Mouse (Mus musculus): ENCODE measurements around the gene Olfr1123. TPM values are rescaled to one million over a fixed set of nuclear protein-coding genes. Genes with fewer than 3 reads are reported as not detected.
"Not testable (repeated sequence)": the region's sequence is repeated elsewhere in the genome, so short reads cannot be mapped to it uniquely, and the experiment has no call there.

Gene Olfr1123
- polyA plus RNA-seq (2015; fragmentation: Nextera tagmentation; extraction: Ambion mirVana), result not detected in 2 replicates

- no peaks in the 10 kb centered on the region for H3K4me1 ChIP-seq (replicated peaks)
- no peak within 1 kb of the TSS for H3K4me2 ChIP-seq (replicated peaks)
- no peaks in the 10 kb centered on the region for H3K36me3 ChIP-seq
- WGBS, result 74% methylated on average over 1 of the region's 1 CpGs
- ATAC-seq, result no peak
- no peaks in the 10 kb centered on the region for H3K27me3 ChIP-seq (replicated peaks)
- H3K9ac ChIP-seq, result no peak within 1 kb of the TSS
- no peaks in the 10 kb centered on the region for H3K9me3 ChIP-seq
- H3K27ac ChIP-seq, result no peak within 1 kb of the TSS
- H3K4me3 ChIP-seq (replicated peaks), result no peak within 1 kb of the TSS
Measured at GRCm38 (mm10) chr2:87416335-87416734, at the start of gene Olfr1123. TSS of gene Olfr1123 (plus strand) at chr2:87416635.

GRCm38 (mm10) chr2:87369595-87369994, 46.8 kb upstream of the Olfr1123 start, which contains the start of gene Olfr1121:
TSS of gene Olfr1121 (plus strand) at chr2:87369895.
- no peak within 1 kb of the TSS for H3K27ac ChIP-seq
- no peaks in the 10 kb centered on the region for H3K9me3 ChIP-seq
- ATAC-seq, result no peak
- no peak within 1 kb of the TSS for H3K4me3 ChIP-seq (replicated peaks)
- no peak within 1 kb of the TSS for H3K4me2 ChIP-seq (replicated peaks)
- H3K36me3 ChIP-seq, result no peaks in the 10 kb centered on the region
- 39% methylated on average over 1 of the region's 1 CpGs for WGBS
- H3K9ac ChIP-seq, result no peak within 1 kb of the TSS
- H3K27me3 ChIP-seq (replicated peaks), result no peaks in the 10 kb centered on the region
- no peaks in the 10 kb centered on the region for H3K4me1 ChIP-seq (replicated peaks)

GRCm38 (mm10) chr2:87371726-87372125, 44.7 kb upstream of the Olfr1123 start:
- 88% methylated on average over 4 of the region's 4 CpGs for WGBS
- Histone ChIP-seq H3K4me2 (replicated peaks) (no peak overlapping the region), H3K36me3 (no peaks in the 10 kb centered on the region), H3K9ac (no peak overlapping the region), H3K9me3 (no peaks in the 10 kb centered on the region), H3K27me3 (replicated peaks) (no peaks in the 10 kb centered on the region), H3K27ac (no peak overlapping the region), H3K4me1 (replicated peaks) (no peaks in the 10 kb centered on the region), H3K4me3 (replicated peaks) (no peak overlapping the region)
- ATAC-seq, result no peak

GRCm38 (mm10) chr2:87383935-87384334, 32.5 kb upstream of the Olfr1123 start:
- Histone ChIP-seq H3K4me1 (replicated peaks) (no peaks in the 10 kb centered on the region), H3K9ac (no peak overlapping the region), H3K36me3 (no peaks in the 10 kb centered on the region), H3K9me3 (no peaks in the 10 kb centered on the region), H3K27ac (no peak overlapping the region), H3K4me2 (replicated peaks) (no peak overlapping the region), H3K4me3 (replicated peaks) (no peak overlapping the region), H3K27me3 (replicated peaks) (no peaks in the 10 kb centered on the region)
- WGBS, result 72% methylated on average over 2 of the region's 2 CpGs
- no peak for ATAC-seq

GRCm38 (mm10) chr2:87385549-87385948, 30.9 kb upstream of the Olfr1123 start, which contains the start of gene Olfr1122:
TSS of gene Olfr1122 (plus strand) at chr2:87385849.
- WGBS, result 80% methylated on average over 2 of the region's 2 CpGs
- Histone ChIP-seq H3K4me3 (replicated peaks) (no peak within 1 kb of the TSS), H3K27me3 (replicated peaks) (no peaks in the 10 kb centered on the region), H3K4me1 (replicated peaks) (no peaks in the 10 kb centered on the region), H3K9ac (no peak within 1 kb of the TSS), H3K4me2 (replicated peaks) (no peak within 1 kb of the TSS), H3K36me3 (no peaks in the 10 kb centered on the region), H3K9me3 (no peaks in the 10 kb centered on the region), H3K27ac (no peak within 1 kb of the TSS)
- ATAC-seq, result no peak

- H3K27ac ChIP-seq; H3K9me3 ChIP-seq; H3K4me3 ChIP-seq (replicated peaks); H3K4me1 ChIP-seq (replicated peaks); H3K4me2 ChIP-seq (replicated peaks); ATAC-seq; H3K9ac ChIP-seq; H3K27me3 ChIP-seq (replicated peaks); H3K36me3 ChIP-seq: not testable (repeated sequence)
- WGBS, result 89% methylated on average over 5 of the region's 5 CpGs
Measured at GRCm38 (mm10) chr2:87393605-87394004, 22.8 kb upstream of the Olfr1123 start.

GRCm38 (mm10) chr2:87394686-87395085, 21.7 kb upstream of the Olfr1123 start:
- not testable (repeated sequence) for ATAC-seq; H3K4me3 ChIP-seq (replicated peaks); H3K27me3 ChIP-seq (replicated peaks); H3K36me3 ChIP-seq; H3K4me1 ChIP-seq (replicated peaks); H3K9ac ChIP-seq; H3K4me2 ChIP-seq (replicated peaks); H3K9me3 ChIP-seq; H3K27ac ChIP-seq
- 76% methylated on average over 7 of the region's 7 CpGs for WGBS

GRCm38 (mm10) chr2:87429975-87430374, 13.5 kb downstream of the Olfr1123 start, which contains the start of gene Olfr1124:
TSS of gene Olfr1124 (plus strand) at chr2:87430275.
- Histone ChIP-seq H3K36me3 (no peaks in the 10 kb centered on the region), H3K4me2 (replicated peaks) (no peak within 1 kb of the TSS), H3K27me3 (replicated peaks) (no peaks in the 10 kb centered on the region), H3K9me3 (no peaks in the 10 kb centered on the region), H3K4me1 (replicated peaks) (no peaks in the 10 kb centered on the region), H3K4me3 (replicated peaks) (no peak within 1 kb of the TSS), H3K27ac (no peak within 1 kb of the TSS), H3K9ac (no peak within 1 kb of the TSS)
- ATAC-seq, result no peak
- WGBS, result 98% methylated on average over 1 of the region's 1 CpGs

- H3K27me3 ChIP-seq (replicated peaks), result no peaks in the 10 kb centered on the region
- WGBS, result 90% methylated on average over 16 of the region's 16 CpGs
- no peaks in the 10 kb centered on the region for H3K9me3 ChIP-seq
- no peaks in the 10 kb centered on the region for H3K36me3 ChIP-seq
- H3K9ac ChIP-seq, result no peak overlapping the region
- no peaks in the 10 kb centered on the region for H3K4me1 ChIP-seq (replicated peaks)
- H3K27ac ChIP-seq, result no peak overlapping the region
- no peak overlapping the region for H3K4me2 ChIP-seq (replicated peaks)
- no peak for ATAC-seq
- H3K4me3 ChIP-seq (replicated peaks), result no peak overlapping the region
Measured at GRCm38 (mm10) chr2:87437731-87438130, 21.3 kb downstream of the Olfr1123 start.

- ATAC-seq, result no peak
- no peaks in the 10 kb centered on the region for H3K4me1 ChIP-seq (replicated peaks)
- no peak within 1 kb of the TSS for H3K9ac ChIP-seq
- H3K27ac ChIP-seq, result no peak within 1 kb of the TSS
- no peak within 1 kb of the TSS for H3K4me3 ChIP-seq (replicated peaks)
- H3K27me3 ChIP-seq (replicated peaks), result no peaks in the 10 kb centered on the region
- no peaks in the 10 kb centered on the region for H3K9me3 ChIP-seq
- H3K4me2 ChIP-seq (replicated peaks), result no peak within 1 kb of the TSS
- H3K36me3 ChIP-seq, result no peaks in the 10 kb centered on the region
Measured at GRCm38 (mm10) chr2:87453662-87454061, 37.2 kb downstream of the Olfr1123 start, which contains the start of gene Olfr1126. TSS of gene Olfr1126 (plus strand) at chr2:87453962.

- 91% methylated on average over 4 of the region's 4 CpGs for WGBS
- Histone ChIP-seq H3K9me3 (no peaks in the 10 kb centered on the region), H3K4me1 (replicated peaks) (no peaks in the 10 kb centered on the region), H3K27me3 (replicated peaks) (no peaks in the 10 kb centered on the region), H3K4me3 (replicated peaks) (no peak overlapping the region), H3K36me3 (no peaks in the 10 kb centered on the region), H3K27ac (no peak overlapping the region), H3K9ac (no peak overlapping the region), H3K4me2 (replicated peaks) (no peak overlapping the region)
- no peak for ATAC-seq
Measured at GRCm38 (mm10) chr2:87461769-87462168, 45.3 kb downstream of the Olfr1123 start.
